Mouse (Mus musculus) cerebellum, postnatal 25 days (tissue): ENCODE results near the gene Rcor3.

Source experiments
- DNase-seq, 2 experiments: peaks; one replicate each; pipeline ENCODE4 v3.0.0; 2021; ENCODE audit warnings: mixed read lengths in 2 of 2

Rcor3 gene

GRCm38 (mm10) chr1:192068188-192068587 lies 69.7 kb downstream of the Rcor3 start:
- no peak for DNase-seq

GRCm38 (mm10) chr1:192066956-192067355 lies 70.9 kb downstream of the Rcor3 start:
- no peak for DNase-seq

- DNase-seq: no peak
Observed at GRCm38 (mm10) chr1:192063209-192063946, 74.5 kb downstream of the Rcor3 start.

- DNase-seq: no peak
Observed at GRCm38 (mm10) chr1:192062682-192063081, 75.2 kb downstream of the Rcor3 start.

- no peak for DNase-seq
Observed at GRCm38 (mm10) chr1:192061666-192062306, 76.1 kb downstream of the Rcor3 start.

GRCm38 (mm10) chr1:192058911-192059310 lies 79.0 kb downstream of the Rcor3 start:
- DNase-seq: no peak

- DNase-seq: no peak
Observed at GRCm38 (mm10) chr1:192053726-192054125, 84.1 kb downstream of the Rcor3 start.

GRCm38 (mm10) chr1:192052986-192053385 lies 84.9 kb downstream of the Rcor3 start:
- no peak for DNase-seq

- no peak for DNase-seq
Observed at GRCm38 (mm10) chr1:192052461-192052860, 85.4 kb downstream of the Rcor3 start.
